Mouse (Mus musculus) embryo, embryonic 9.5 days (tissue): ENCODE results near the gene Fbxl18.
"Not testable (repeated sequence)": the region's sequence is repeated elsewhere in the genome, so short reads cannot be mapped to it uniquely, and the experiment has no call there.

Experiments
- DNase-seq: peaks from one replicate; pipeline ENCODE4 v3.0.0-alpha.2; 2017; ENCODE audit errors: extremely low spot score

Fbxl18 gene

GRCm38 (mm10) chr5:142873718-142874117 lies 21.5 kb downstream of the Fbxl18 start:
- no peak for DNase-seq

GRCm38 (mm10) chr5:142871765-142872164 lies 23.5 kb downstream of the Fbxl18 start:
- DNase-seq: no peak

GRCm38 (mm10) chr5:142869463-142869862 lies 25.8 kb downstream of the Fbxl18 start:
- DNase-seq: no peak

GRCm38 (mm10) chr5:142857763-142858229 lies 37.4 kb downstream of the Fbxl18 start:
- no peak for DNase-seq

- DNase-seq: no peak
Observed at GRCm38 (mm10) chr5:142856408-142856807, 38.8 kb downstream of the Fbxl18 start.

- peak; percentile 53 for DNase-seq
Observed at GRCm38 (mm10) chr5:142854877-142855276, 40.3 kb downstream of the Fbxl18 start.

GRCm38 (mm10) chr5:142853585-142853984 lies 41.6 kb downstream of the Fbxl18 start:
- no peak for DNase-seq

- no peak for DNase-seq
Observed at GRCm38 (mm10) chr5:142851681-142852049, 43.6 kb downstream of the Fbxl18 start.

- DNase-seq: no peak
Observed at GRCm38 (mm10) chr5:142850916-142851680, 44.1 kb downstream of the Fbxl18 start.

- no peak for DNase-seq
Observed at GRCm38 (mm10) chr5:142850476-142850875, 44.7 kb downstream of the Fbxl18 start.

- no peak for DNase-seq
Observed at GRCm38 (mm10) chr5:142848911-142849310, 46.3 kb downstream of the Fbxl18 start.

GRCm38 (mm10) chr5:142848149-142848548 lies 47.1 kb downstream of the Fbxl18 start:
- no peak for DNase-seq

- DNase-seq: no peak
Observed at GRCm38 (mm10) chr5:142844467-142844866, 50.8 kb downstream of the Fbxl18 start.

- DNase-seq: peak; percentile 62
Observed at GRCm38 (mm10) chr5:142842137-142842642, 53.0 kb downstream of the Fbxl18 start.

GRCm38 (mm10) chr5:142841372-142842136 lies 53.7 kb downstream of the Fbxl18 start:
- no peak for DNase-seq

GRCm38 (mm10) chr5:142837427-142837826 lies 57.8 kb downstream of the Fbxl18 start:
- DNase-seq: not testable (repeated sequence)

GRCm38 (mm10) chr5:142836891-142837290 lies 58.3 kb downstream of the Fbxl18 start:
- DNase-seq: no peak

GRCm38 (mm10) chr5:142833646-142834438 lies 61.4 kb downstream of the Fbxl18 start:
- DNase-seq: no peak

- no peak for DNase-seq
Observed at GRCm38 (mm10) chr5:142826131-142826530, 69.1 kb downstream of the Fbxl18 start.

GRCm38 (mm10) chr5:142825665-142826064 lies 69.6 kb downstream of the Fbxl18 start:
- no peak for DNase-seq

GRCm38 (mm10) chr5:142824091-142824490 lies 71.1 kb downstream of the Fbxl18 start:
- DNase-seq: peak; percentile 59
